Mouse (Mus musculus): ENCODE measurements at regions not wholly inside any gene's neighbourhood (a gene's known extent, or its start where the extent isn't known, plus 50 kb on each side); places are given as distances from the start of the nearest gene placed in this dataset.
"Not testable (repeated sequence)": the region's sequence is repeated elsewhere in the genome, so short reads cannot be mapped to it uniquely, and the experiment has no call there.

- in situ Hi-C loops (cut with MboI; ENCODE audit: low sequenced_read_pairs): no loop called here
Measured at GRCm38 (mm10) chr3:117265790-117266189, 94.9 kb downstream of the Plppr4 start.

DNA sequence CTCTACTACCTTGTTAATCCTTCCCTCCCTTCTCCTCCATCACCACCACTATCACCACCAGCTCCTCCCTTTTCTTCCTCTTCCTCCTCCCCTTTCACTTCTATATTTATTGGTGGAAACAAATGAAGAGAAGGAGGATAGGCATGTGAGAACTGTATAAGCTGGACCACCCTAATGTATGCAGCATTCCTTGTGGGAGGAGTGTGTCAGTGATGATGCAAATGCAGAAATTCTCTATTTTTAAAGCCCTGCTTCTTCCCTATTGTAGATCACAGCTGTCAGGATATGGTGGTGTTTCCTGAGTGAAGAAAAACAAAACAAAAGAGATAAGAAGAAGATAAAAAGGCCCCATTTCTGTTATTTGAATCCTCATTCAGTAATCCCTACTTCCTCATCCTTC is 112.8 kb downstream of the Plppr4 start:
- in situ Hi-C loops (cut with MboI; ENCODE audit: low sequenced_read_pairs): no loop called here

GRCm38 (mm10) chr3:117241810-117242209 is 118.9 kb downstream of the Plppr4 start:
- in situ Hi-C loops (cut with MboI; ENCODE audit: low sequenced_read_pairs): no loop called here

GRCm38 (mm10) chr3:117226616-117227015 is 134.1 kb downstream of the Plppr4 start:
- in situ Hi-C loops (cut with MboI; ENCODE audit: low sequenced_read_pairs): no loop called here

DNA sequence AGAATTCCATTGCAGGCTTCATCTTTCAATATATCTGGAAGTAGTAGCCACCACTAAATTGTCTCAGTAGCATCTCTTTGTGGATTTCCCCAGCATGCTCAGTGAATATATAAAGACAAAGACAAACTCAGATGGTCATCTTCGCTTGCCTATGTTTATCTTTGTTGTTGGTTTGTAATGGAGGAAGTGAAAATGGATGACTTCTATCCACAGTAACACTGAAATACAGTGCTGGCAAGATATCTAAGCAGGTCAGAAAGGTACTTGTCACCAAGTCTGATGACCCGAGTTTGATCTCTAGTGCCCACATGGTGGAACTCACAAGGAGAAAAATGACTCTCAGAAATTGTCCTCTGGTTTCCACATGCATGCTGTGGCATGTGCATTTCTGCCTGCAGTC is 135.6 kb downstream of the Plppr4 start:
- in situ Hi-C loops (cut with MboI; ENCODE audit: low sequenced_read_pairs): no loop called here

GRCm38 (mm10) chr3:117217952-117218351 is 142.7 kb downstream of the Plppr4 start:
- in situ Hi-C loops (cut with MboI; ENCODE audit: low sequenced_read_pairs): no loop called here

DNA sequence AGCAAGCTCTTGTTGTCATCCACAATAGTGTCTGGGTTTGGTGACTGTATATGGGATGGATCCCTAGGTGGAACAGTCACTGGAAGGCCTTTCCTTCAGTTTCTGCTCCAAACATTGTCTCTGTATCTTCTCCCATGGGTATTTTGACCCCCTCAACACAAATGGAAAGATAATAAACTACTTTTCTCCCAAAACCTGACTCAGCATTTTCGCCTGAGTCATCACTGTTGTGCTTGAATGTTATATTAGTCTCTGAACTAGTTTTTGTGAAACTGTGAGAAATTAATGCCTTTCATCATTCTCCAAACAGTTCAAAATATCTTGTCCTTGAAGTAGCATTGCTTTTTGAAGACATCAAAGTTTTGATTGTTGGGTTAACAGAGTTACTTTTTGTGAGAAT is 168.8 kb downstream of the Plppr4 start:
- in situ Hi-C loops (cut with MboI; ENCODE audit: low sequenced_read_pairs): no loop called here

DNA sequence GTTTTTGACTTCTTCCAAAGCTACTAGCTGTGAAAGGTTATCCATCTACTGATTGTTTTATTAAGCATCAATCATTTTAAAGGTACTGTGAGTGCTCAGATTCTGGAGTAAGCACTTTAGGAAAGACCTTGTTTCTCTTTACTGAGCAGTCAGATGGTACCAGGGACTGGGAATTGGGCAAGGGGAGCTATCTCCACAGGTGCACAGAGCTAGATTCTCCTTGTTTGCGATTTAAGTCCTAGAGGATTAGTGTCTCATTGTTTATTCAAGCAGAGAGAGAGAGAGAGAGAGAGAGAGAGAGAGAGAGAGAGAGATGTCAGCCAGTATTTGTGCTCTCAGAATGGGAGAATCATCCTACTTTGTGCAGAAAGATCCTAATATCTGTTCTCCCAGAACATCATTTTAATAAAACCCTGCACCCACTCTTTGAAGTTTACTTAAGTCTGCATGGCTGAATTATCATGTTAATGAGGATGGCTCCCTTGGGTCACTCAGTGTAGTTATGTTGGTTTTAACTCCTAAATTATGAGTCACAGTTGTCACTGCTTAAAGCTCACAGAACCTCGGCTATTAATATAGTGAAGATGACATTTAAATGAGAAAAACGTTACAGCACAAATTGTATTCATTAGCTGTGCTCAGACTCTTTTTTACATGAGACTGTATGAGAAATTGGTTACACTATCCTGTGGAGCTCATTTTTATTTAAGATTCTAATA is 171.7 kb downstream of the Plppr4 start:
- in situ Hi-C loops (cut with MboI; ENCODE audit: low sequenced_read_pairs): no loop called here

DNA sequence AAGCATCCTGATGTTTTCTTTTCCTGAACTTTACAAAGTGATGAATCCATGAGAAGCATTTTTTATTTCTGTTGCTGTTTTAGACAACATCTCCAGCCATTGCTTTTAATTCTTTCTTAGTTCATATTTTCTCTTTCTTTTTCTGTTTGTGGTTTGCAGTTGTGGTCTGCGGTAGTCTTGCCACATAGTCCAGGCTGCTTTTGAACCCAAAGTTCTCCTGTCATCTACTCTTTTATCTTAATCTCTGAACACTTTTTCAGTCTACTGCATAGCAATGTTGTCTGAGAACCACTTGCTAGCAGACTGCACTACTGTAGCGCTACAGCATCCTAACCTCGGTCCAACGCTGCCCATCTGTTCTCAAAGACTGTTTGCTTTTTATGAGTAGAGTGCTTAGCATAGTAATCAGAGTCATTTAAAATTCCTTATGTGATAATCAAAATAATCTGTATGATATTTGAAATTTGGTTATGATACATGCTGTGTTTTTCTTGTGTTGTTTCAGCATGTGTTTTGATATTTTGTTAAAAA is 177.0 kb downstream of the Plppr4 start:
- in situ Hi-C loops (cut with MboI; ENCODE audit: low sequenced_read_pairs): no loop called here

GRCm38 (mm10) chr3:117169740-117170139 is 190.9 kb downstream of the Plppr4 start:
- in situ Hi-C loops (cut with MboI; ENCODE audit: low sequenced_read_pairs): no loop called here

DNA sequence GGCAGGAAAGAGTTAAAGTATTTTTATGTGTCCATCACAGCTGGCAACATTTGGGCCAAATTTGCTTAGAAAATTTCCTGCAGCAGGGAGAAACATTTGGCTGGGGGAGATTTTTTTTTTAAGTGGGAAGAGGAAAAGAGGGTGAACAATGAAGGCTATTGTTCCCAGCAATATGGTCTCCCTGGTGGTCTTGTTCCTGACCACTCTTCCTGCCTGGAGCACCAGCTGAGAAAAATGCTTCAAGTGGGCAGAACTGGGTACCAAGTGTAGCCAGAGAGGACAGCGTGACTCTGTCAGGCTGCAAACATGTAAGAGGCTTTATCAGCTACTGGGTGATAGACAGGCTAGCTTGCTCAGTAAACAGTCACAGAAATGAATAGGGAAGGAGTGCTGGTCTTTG is 194.3 kb upstream of the Palmd start:
- in situ Hi-C loops (cut with MboI; ENCODE audit: low sequenced_read_pairs): no loop called here

- in situ Hi-C loops (cut with MboI; ENCODE audit: low sequenced_read_pairs): not testable (repeated sequence)
Measured at GRCm38 (mm10) chr3:117160689-117161088, 191.9 kb upstream of the Palmd start.

DNA sequence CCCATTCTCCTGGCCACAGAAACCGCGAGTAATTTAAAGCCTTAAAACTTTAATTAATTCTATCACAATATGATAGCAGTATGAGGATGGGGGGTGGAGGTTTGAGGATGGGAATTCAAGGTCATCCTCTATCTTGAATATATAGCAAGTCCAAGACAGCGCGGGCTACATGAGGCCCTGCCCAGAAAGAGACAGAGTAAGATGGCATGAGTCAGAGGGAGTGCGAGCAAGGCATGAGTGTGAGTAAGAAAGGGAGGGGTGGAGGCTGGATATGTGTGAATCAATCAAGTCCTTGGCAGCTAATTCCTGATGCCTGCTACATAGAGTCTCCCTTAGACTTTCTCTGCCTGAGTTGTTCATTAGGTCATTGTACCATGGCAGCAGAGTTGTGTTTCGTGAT is 186.5 kb upstream of the Palmd start:
- in situ Hi-C loops (cut with MboI; ENCODE audit: low sequenced_read_pairs): no loop called here

GRCm38 (mm10) chr3:117153011-117153473 is 184.3 kb upstream of the Palmd start:
- in situ Hi-C loops (cut with MboI; ENCODE audit: low sequenced_read_pairs): no loop called here

- in situ Hi-C loops (cut with MboI; ENCODE audit: low sequenced_read_pairs): no loop called here
Measured at GRCm38 (mm10) chr3:117152414-117152813, 183.6 kb upstream of the Palmd start.

DNA sequence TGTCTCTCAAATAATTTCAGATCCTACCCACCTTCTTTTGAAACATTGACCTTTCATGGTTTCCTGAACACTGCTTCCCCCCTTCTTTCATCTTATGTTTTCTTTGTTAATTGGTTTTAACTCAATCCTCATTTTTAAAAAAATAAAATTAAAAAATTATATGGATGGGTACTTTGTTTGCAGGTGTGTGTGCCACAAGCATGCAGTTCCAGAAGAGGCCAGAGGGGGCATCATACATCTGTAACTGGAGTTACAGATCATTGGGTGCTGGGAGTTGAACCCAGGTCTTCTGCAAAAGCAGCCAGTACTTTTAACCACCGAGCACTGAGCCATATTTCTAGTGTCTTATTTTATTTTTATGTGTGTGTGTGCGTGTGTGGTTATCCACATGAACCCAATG is 178.6 kb upstream of the Palmd start:
- in situ Hi-C loops (cut with MboI; ENCODE audit: low sequenced_read_pairs): no loop called here

DNA sequence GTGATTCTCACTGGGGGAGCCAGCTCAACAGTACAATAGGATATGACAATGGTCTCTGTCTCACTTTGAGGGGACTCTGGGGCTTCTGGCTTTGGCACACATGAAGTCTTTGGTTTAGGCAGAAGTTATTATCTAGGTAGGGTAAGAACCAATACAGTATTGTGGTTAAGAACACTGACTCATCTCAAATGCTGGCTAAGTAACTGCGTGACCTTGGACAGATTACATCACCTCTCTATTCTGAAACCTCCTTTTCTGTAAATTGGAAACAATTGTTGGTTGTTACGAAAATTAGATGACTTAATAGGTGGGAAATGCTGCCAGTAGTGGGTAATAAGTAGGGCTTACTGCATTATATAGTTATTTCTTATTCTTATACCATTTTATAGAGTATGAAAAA is 171.0 kb upstream of the Palmd start:
- in situ Hi-C loops (cut with MboI; ENCODE audit: low sequenced_read_pairs): no loop called here

- in situ Hi-C loops (cut with MboI; ENCODE audit: low sequenced_read_pairs): no loop called here
Measured at GRCm38 (mm10) chr3:117138720-117139119, 169.9 kb upstream of the Palmd start.

DNA sequence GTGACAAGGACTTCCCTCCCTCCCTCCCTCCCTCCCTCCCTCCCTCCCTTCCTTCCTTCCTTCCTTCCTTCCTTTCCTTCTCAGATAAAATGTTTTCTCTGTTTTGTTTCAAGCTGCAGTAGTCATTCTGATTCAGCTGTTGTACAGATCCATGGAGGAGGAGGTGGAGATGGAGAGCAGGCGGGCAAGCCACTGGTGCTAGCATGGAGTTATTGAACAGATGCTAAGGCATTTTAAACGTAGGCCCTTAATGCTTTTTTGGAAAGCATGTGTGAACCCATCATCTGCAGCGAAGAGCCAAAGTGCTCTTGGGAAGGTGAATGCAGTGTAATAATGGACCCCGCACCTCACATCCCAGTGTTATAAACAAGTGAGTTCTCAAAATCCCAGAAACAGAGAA is 164.1 kb upstream of the Palmd start:
- in situ Hi-C loops (cut with MboI; ENCODE audit: low sequenced_read_pairs): no loop called here

- in situ Hi-C loops (cut with MboI; ENCODE audit: low sequenced_read_pairs): loop anchor here (25.0 kb wide), 1 partner anchor 315 kb away; no protein-coding TSS in a partner anchor
Measured at GRCm38 (mm10) chr3:117122211-117122610, 153.4 kb upstream of the Palmd start.

- in situ Hi-C loops (cut with MboI; ENCODE audit: low sequenced_read_pairs): loop anchor here (25.0 kb wide), 1 partner anchor 317 kb away; no protein-coding TSS in a partner anchor
Measured at GRCm38 (mm10) chr3:117120086-117121055, 151.6 kb upstream of the Palmd start.

Measured in CH12F3 (cell line).